In the genomic region with DNA sequence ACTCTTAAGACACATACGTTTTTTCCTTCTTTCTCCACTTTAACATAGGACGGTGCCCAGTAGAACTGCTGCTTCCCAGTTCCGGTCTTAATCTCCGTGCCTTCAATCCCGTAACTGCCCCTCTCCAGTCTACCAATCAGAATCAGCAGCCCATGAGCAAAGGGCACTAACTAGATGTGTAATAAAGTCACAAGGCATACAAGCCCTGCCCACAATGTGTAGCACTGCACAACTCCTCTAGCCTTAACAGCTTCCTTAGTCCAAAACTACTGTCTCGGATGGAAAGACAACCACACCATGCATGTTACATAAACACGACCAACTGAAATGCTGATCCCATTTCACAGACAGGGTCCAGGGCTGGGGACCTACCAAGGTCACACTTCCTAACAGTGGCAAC, we compare ENCODE assay signal across 7 mouse cellular contexts. TPM values are rescaled to one million over a fixed set of nuclear protein-coding genes. Genes with fewer than 3 reads are reported as not detected.
DNase-seq lines count a peak whose midpoint lies in the region; ATAC-seq and TF ChIP-seq lines count a peak whose summit lies in the region.

No protein-coding gene starts in this region.

- WGBS in spleen, adult 2 months: 73% methylated on average over 7 of the region's 7 CpGs
- 61% methylated on average over 7 of the region's 7 CpGs for WGBS in embryonic facial prominence, embryonic 15.5 days
- 59% methylated on average over 7 of the region's 7 CpGs for WGBS in kidney, embryonic 14.5 days

- TF ChIP-seq CTCF in spleen, adult 2 months (IDR thresholded peaks at IDR 0.05; ENCODE audit: extremely low read depth, insufficient read depth, insufficient read length, insufficient replicate concordance): no peak

- ATAC-seq in embryonic facial prominence, embryonic 15.5 days (ENCODE audit: insufficient number of reproducible peaks, low FRiP score, low TSS enrichment, low read depth): no peak
- peak; percentile 1; the same call in 1 of the 2 replicates for ATAC-seq in kidney, embryonic 14.5 days (ENCODE audit: low FRiP score, low TSS enrichment)

- H3K4me3 ChIP-seq in spleen, adult 2 months (ENCODE audit: extremely low read depth, insufficient read depth, insufficient read length): peak overlapping the region; percentile 93
- H3K4me3 ChIP-seq in embryonic facial prominence, embryonic 15.5 days (replicated peaks): peak overlapping the region; percentile 93
- peak overlapping the region; percentile 67 for H3K4me3 ChIP-seq in kidney, embryonic 14.5 days (ENCODE audit: low read length)

- no peak for DNase-seq in spleen, adult 2 months (ENCODE audit: low read depth in 1 of 2, low spot score in 2 of 2)
- no peak for DNase-seq in spleen, postnatal 14 days (ENCODE audit: low spot score in 2 of 2)
- DNase-seq in lung, postnatal 25 days (ENCODE audit: low spot score): peak; percentile 54
- DNase-seq in embryo, embryonic 10.5 days (ENCODE audit: low spot score): no peak
- DNase-seq in gastrocnemius, postnatal 25 days: no peak

- H3K4me1 ChIP-seq in spleen, adult 2 months (ENCODE audit: control insufficient read depth, insufficient read depth, insufficient read length): peaks cover 6% of the 10 kb centered on the region; the same call in 1 of the 2 replicates
- peaks cover 24% of the 10 kb centered on the region for H3K4me1 ChIP-seq in embryonic facial prominence, embryonic 15.5 days
- H3K4me1 ChIP-seq in kidney, embryonic 14.5 days (ENCODE audit: control insufficient read depth, insufficient read depth, low read length): peaks cover 19% of the 10 kb centered on the region

- no peaks in the 10 kb centered on the region for H3K9me3 ChIP-seq in embryonic facial prominence, embryonic 15.5 days (replicated peaks)
- no peaks in the 10 kb centered on the region for H3K9me3 ChIP-seq in kidney, embryonic 14.5 days (ENCODE audit: control insufficient read depth, low read length)

- peak overlapping the region; percentile 89 for H3K4me2 ChIP-seq in embryonic facial prominence, embryonic 15.5 days (replicated peaks)
- H3K4me2 ChIP-seq in kidney, embryonic 14.5 days (replicated peaks; ENCODE audit: low read depth, low read length): peak overlapping the region; percentile 87

- H3K27ac ChIP-seq in spleen, adult 2 months (ENCODE audit: insufficient read depth, low read length): peak overlapping the region; percentile 71; the same call in 1 of the 2 replicates
- peak overlapping the region; percentile 100 for H3K27ac ChIP-seq in embryonic facial prominence, embryonic 15.5 days (replicated peaks)
- H3K27ac ChIP-seq in kidney, embryonic 14.5 days (ENCODE audit: low read depth, low read length): peak overlapping the region; percentile 59; the same call in 1 of the 2 replicates

- no peak for TF ChIP-seq POLR2A in spleen, adult 2 months (IDR thresholded peaks at IDR 0.05; ENCODE audit: low read depth, low read length)

- H3K36me3 ChIP-seq in spleen, adult 2 months (ENCODE audit: control insufficient read depth, insufficient read depth, low read length): 0 out of 2 replicates have a peak, but pooled peaks cover 1% of the 10 kb centered on the region
- peaks cover 21% of the 10 kb centered on the region for H3K36me3 ChIP-seq in embryonic facial prominence, embryonic 15.5 days
- H3K36me3 ChIP-seq in kidney, embryonic 14.5 days (ENCODE audit: control insufficient read depth, insufficient read depth, low read length): peaks cover 36% of the 10 kb centered on the region

- no peaks in the 10 kb centered on the region for H3K27me3 ChIP-seq in spleen, adult 2 months (ENCODE audit: control insufficient read depth, insufficient read depth, low read length)
- H3K27me3 ChIP-seq in embryonic facial prominence, embryonic 15.5 days: no peaks in the 10 kb centered on the region
- no peaks in the 10 kb centered on the region for H3K27me3 ChIP-seq in kidney, embryonic 14.5 days (ENCODE audit: control insufficient read depth, insufficient read depth, low read length)

- H3K9ac ChIP-seq in embryonic facial prominence, embryonic 15.5 days: peak overlapping the region; percentile 87
- peak overlapping the region; percentile 78 for H3K9ac ChIP-seq in kidney, embryonic 14.5 days (ENCODE audit: low read depth, low read length)

RNA-seq across cellular contexts. Expression of a gene that starts 1.7 kb away (rescaled TPM):
- polyA plus RNA-seq in spleen, adult 2 months (2012; rRNA removed): 13.1 and 13.9 TPM in 2 replicates
- polyA plus RNA-seq in embryonic facial prominence, embryonic 15.5 days (2015; fragmentation: Nextera tagmentation; extraction: Ambion mirVana): 35.8 and 36.6 TPM in 2 replicates
- 28.6 and 55.2 TPM in 2 replicates for polyA plus RNA-seq in kidney, embryonic 14.5 days (2014; fragmentation: Nextera tagmentation; extraction: Ambion mirVana)
- 10 to 100 TPM; 42.3 to 45.2 TPM for total RNA-seq in gastrocnemius, postnatal 25 days (2021)

RNA-seq across cellular contexts. Expression of a gene that starts 2.0 kb away (rescaled TPM):
- polyA plus RNA-seq in spleen, adult 2 months (2012; rRNA removed): 2.5 and 3.3 TPM in 2 replicates
- polyA plus RNA-seq in embryonic facial prominence, embryonic 15.5 days (2015; fragmentation: Nextera tagmentation; extraction: Ambion mirVana): 40.4 and 41.2 TPM in 2 replicates
- 32.9 and 57.7 TPM in 2 replicates for polyA plus RNA-seq in kidney, embryonic 14.5 days (2014; fragmentation: Nextera tagmentation; extraction: Ambion mirVana)
- total RNA-seq in gastrocnemius, postnatal 25 days (2021): 1 to 10 TPM; 7.0 to 7.4 TPM

RNA-seq across cellular contexts. Expression of a gene that starts 11.5 kb away (rescaled TPM):
- 27.5 and 32.9 TPM in 2 replicates for polyA plus RNA-seq in spleen, adult 2 months (2012; rRNA removed)
- 281 and 287 TPM in 2 replicates for polyA plus RNA-seq in embryonic facial prominence, embryonic 15.5 days (2015; fragmentation: Nextera tagmentation; extraction: Ambion mirVana)
- 316 and 388 TPM in 2 replicates for polyA plus RNA-seq in kidney, embryonic 14.5 days (2014; fragmentation: Nextera tagmentation; extraction: Ambion mirVana)
- 100 to 1,000 TPM; 276 to 279 TPM for total RNA-seq in gastrocnemius, postnatal 25 days (2021)

RNA-seq across cellular contexts. Expression of a gene that starts 28.1 kb away (rescaled TPM):
- polyA plus RNA-seq in spleen, adult 2 months (2012; rRNA removed): 22.2 and 23.2 TPM in 2 replicates
- polyA plus RNA-seq in embryonic facial prominence, embryonic 15.5 days (2015; fragmentation: Nextera tagmentation; extraction: Ambion mirVana): 8.6 and 9.5 TPM in 2 replicates
- 10.2 and 12.2 TPM in 2 replicates for polyA plus RNA-seq in kidney, embryonic 14.5 days (2014; fragmentation: Nextera tagmentation; extraction: Ambion mirVana)
- total RNA-seq in gastrocnemius, postnatal 25 days (2021): 1 to 10 TPM; 2.1 to 3.5 TPM
